In the genomic region with DNA sequence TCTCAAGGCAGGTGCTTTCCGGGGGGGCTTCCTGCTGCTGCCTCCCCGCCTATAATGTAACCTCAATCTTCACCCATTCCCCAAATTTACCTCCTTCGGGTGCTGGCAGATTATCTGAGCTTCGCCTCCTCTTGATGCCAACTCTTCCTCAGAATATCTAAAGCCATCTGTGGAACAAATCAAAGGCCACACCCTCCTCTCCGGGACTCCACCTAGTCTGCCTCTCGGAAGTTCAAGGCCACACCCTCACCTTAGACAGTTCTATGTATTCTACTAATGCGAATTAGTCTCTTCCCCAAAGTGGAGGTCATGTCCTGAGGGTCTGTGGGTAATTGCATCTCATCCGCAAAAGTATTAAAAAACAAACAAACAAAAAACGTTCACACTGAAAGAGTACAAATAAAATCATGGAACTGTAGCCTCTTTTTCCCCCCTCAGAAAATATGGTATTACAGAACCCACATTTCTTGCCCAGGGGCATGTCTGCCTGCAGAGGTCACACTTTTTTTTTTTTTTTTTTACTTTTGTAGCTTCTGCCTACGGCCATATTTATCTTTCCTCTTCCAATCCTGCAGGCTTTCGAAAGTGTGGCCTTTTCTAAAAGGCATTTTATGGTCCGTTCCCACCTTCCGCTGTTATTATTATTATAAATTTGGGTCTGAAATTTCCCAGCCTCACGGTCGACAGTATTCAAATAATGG, we compare ENCODE assay signal across 10 mouse cellular contexts. TPM values are rescaled to one million over a fixed set of nuclear protein-coding genes. Genes with fewer than 3 reads are reported as not detected.
DNase-seq lines count a peak whose midpoint lies in the region; ATAC-seq lines count a peak whose summit lies in the region.
"Had no signal": no experiment of that assay in that cellular context is flagged by ENCODE, and none has a peak within 500 bp of the region (broad histone marks: within the 10 kb centered on the region; RNA-seq: fewer than 3 reads in every experiment).

No protein-coding gene starts in this region.

- no peaks in the 10 kb centered on the region for H3K36me3 ChIP-seq in heart, embryonic 16.5 days (ENCODE audit: control insufficient read depth, insufficient read depth)
- H3K36me3 ChIP-seq in hindbrain, embryonic 16.5 days (ENCODE audit: control insufficient read depth, insufficient read depth, low read length) = no peaks in the 10 kb centered on the region
- no peaks in the 10 kb centered on the region for H3K36me3 ChIP-seq in midbrain, embryonic 14.5 days (ENCODE audit: control insufficient read depth, insufficient read depth, low read length)

- H3K4me1 ChIP-seq in heart, embryonic 16.5 days (ENCODE audit: control insufficient read depth, insufficient read depth, low read length) = peaks cover 16% of the 10 kb centered on the region
- H3K4me1 ChIP-seq in hindbrain, embryonic 16.5 days (ENCODE audit: control insufficient read depth, insufficient read depth, low read depth, low read length) = peaks cover 11% of the 10 kb centered on the region
- H3K4me1 ChIP-seq in midbrain, embryonic 14.5 days (ENCODE audit: control insufficient read depth, insufficient read depth, low read length) = peaks cover 10% of the 10 kb centered on the region

- H3K27ac ChIP-seq in heart, embryonic 16.5 days (ENCODE audit: low read length) = no peak overlapping the region
- peak overlapping the region; percentile 96 for H3K27ac ChIP-seq in hindbrain, embryonic 16.5 days (ENCODE audit: low read depth, low read length)
- peak overlapping the region; percentile 88 for H3K27ac ChIP-seq in midbrain, embryonic 14.5 days (replicated peaks; ENCODE audit: low read depth, low read length)

- H3K4me2 ChIP-seq in heart, embryonic 16.5 days (ENCODE audit: low read depth, low read length) = peak overlapping the region; percentile 98
- H3K4me2 ChIP-seq in hindbrain, embryonic 16.5 days (ENCODE audit: low read length) = peak overlapping the region; percentile 93
- peak overlapping the region; percentile 50 for H3K4me2 ChIP-seq in midbrain, embryonic 14.5 days (ENCODE audit: low read length)

- no peak for DNase-seq in heart, adult 9 months (ENCODE audit: low spot score in 2 of 2)
- peak; percentile 49 for DNase-seq in brain, adult 2 months (ENCODE audit: low read depth, low spot score)
- DNase-seq in midbrain, embryonic 14.5 days = no peak
- DNase-seq in adrenal gland, adult (ENCODE audit: inconsistent age in 2 of 2, low spot score in 1 of 2) = no peak
- DNase-seq in thymus, postnatal 36 days = no peak
- DNase-seq in spleen, postnatal 36 days (ENCODE audit: low spot score in 2 of 2) = no peak
- DNase-seq: thymus, adult 2 months had no signal

- WGBS in heart, embryonic 16.5 days = 26% methylated on average over 15 of the region's 15 CpGs
- WGBS in hindbrain, embryonic 16.5 days = 18% methylated on average over 15 of the region's 15 CpGs
- WGBS in midbrain, embryonic 14.5 days = 20% methylated on average over 15 of the region's 15 CpGs

- no peaks in the 10 kb centered on the region for H3K9me3 ChIP-seq in heart, embryonic 16.5 days (replicated peaks; ENCODE audit: control insufficient read depth, low read length)
- no peaks in the 10 kb centered on the region for H3K9me3 ChIP-seq in hindbrain, embryonic 16.5 days (ENCODE audit: control insufficient read depth, low read length)
- H3K9me3 ChIP-seq in midbrain, embryonic 14.5 days (ENCODE audit: control insufficient read depth, low read length) = no peaks in the 10 kb centered on the region

- H3K4me3 ChIP-seq in heart, embryonic 16.5 days (ENCODE audit: low read length) = peak overlapping the region; percentile 68
- H3K4me3 ChIP-seq in hindbrain, embryonic 16.5 days (ENCODE audit: low read length) = peak overlapping the region; percentile 49
- peak overlapping the region; percentile 28 for H3K4me3 ChIP-seq in midbrain, embryonic 14.5 days (replicated peaks; ENCODE audit: low read depth, low read length)

- peak overlapping the region; percentile 68; the same call in 1 of the 2 replicates for H3K9ac ChIP-seq in heart, embryonic 16.5 days (ENCODE audit: low read length)
- H3K9ac ChIP-seq in hindbrain, embryonic 16.5 days (ENCODE audit: low read depth, low read length) = peak overlapping the region; percentile 71
- H3K9ac ChIP-seq in midbrain, embryonic 14.5 days (replicated peaks; ENCODE audit: low read length) = peak overlapping the region; percentile 59

- no peak for ATAC-seq in heart, embryonic 16.5 days (replicated peaks; ENCODE audit: extremely low read depth, insufficient read depth, low FRiP score)
- ATAC-seq in hindbrain, embryonic 16.5 days = no peak
- no peak for ATAC-seq in midbrain, embryonic 14.5 days (ENCODE audit: low FRiP score, low TSS enrichment)
- ATAC-seq: Patski had no signal

- H3K27me3 ChIP-seq in heart, embryonic 16.5 days (ENCODE audit: control insufficient read depth, insufficient read depth, low read length) = peaks cover 29% of the 10 kb centered on the region
- H3K27me3 ChIP-seq in hindbrain, embryonic 16.5 days (replicated peaks; ENCODE audit: control insufficient read depth, insufficient read depth, low read length) = no peaks in the 10 kb centered on the region
- H3K27me3 ChIP-seq in midbrain, embryonic 14.5 days (ENCODE audit: control insufficient read depth, insufficient read depth, low read length) = peaks cover 7% of the 10 kb centered on the region; the same call in 1 of the 2 replicates

RNA-seq across cellular contexts. Expression of gene Rnf19b, which starts 10.2 kb away (rescaled TPM):
- polyA plus RNA-seq in heart, embryonic 16.5 days (2015; fragmentation: Nextera tagmentation; extraction: Ambion mirVana) = 4.9 and 6.4 TPM in 2 replicates
- polyA plus RNA-seq in hindbrain, embryonic 16.5 days (2015; fragmentation: Nextera tagmentation; extraction: Ambion mirVana) = 30.8 and 31.6 TPM in 2 replicates
- polyA plus RNA-seq in midbrain, embryonic 14.5 days (2014; fragmentation: Nextera tagmentation; extraction: Ambion mirVana) = 33.8 and 35.3 TPM in 2 replicates

RNA-seq across cellular contexts. Expression of gene Ak2, which starts 56.1 kb away (rescaled TPM):
- polyA plus RNA-seq in heart, embryonic 16.5 days (2015; fragmentation: Nextera tagmentation; extraction: Ambion mirVana) = 166 and 168 TPM in 2 replicates
- 86.5 and 88.6 TPM in 2 replicates for polyA plus RNA-seq in hindbrain, embryonic 16.5 days (2015; fragmentation: Nextera tagmentation; extraction: Ambion mirVana)
- 54.5 and 63.3 TPM in 2 replicates for polyA plus RNA-seq in midbrain, embryonic 14.5 days (2014; fragmentation: Nextera tagmentation; extraction: Ambion mirVana)

RNA-seq across cellular contexts. Expression of gene Tmem54, which starts 57.5 kb away (rescaled TPM):
- 0.96 and 1.7 TPM in 2 replicates for polyA plus RNA-seq in heart, embryonic 16.5 days (2015; fragmentation: Nextera tagmentation; extraction: Ambion mirVana)
- polyA plus RNA-seq in hindbrain, embryonic 16.5 days (2015; fragmentation: Nextera tagmentation; extraction: Ambion mirVana) = 0.16 and 0.20 TPM in 2 replicates
- not detected in 2 replicates for polyA plus RNA-seq in midbrain, embryonic 14.5 days (2014; fragmentation: Nextera tagmentation; extraction: Ambion mirVana)
- polyA plus RNA-seq: Patski had no signal
